Mouse (Mus musculus) megakaryocyte progenitor cell, adult 5-6 weeks (primary cell): ENCODE results near the gene Pex11g. TPM values are rescaled to one million over a fixed set of nuclear protein-coding genes. Genes with fewer than 3 reads are reported as not detected.

Source experiments
- ATAC-seq: replicated peaks from 2 replicates; pipeline ENCODE4 v1.8.0; 2016; ENCODE audit warnings: mild to moderate bottlenecking, moderate TSS enrichment, inconsistent platforms; ENCODE audit not compliant: poor library complexity
- total RNA-seq, 2 experiments: library from RNA; stranded (forward) in 1 of 2; stranded (reverse) in 1 of 2; fragments of 157-497, 149-512 nt in 1 of 2; fragments of 200-1000 nt in 1 of 2; gene quantifications; 2 replicates each; pipeline versions ENCODE4 v1.2.3 to v1.2.4; 2015 to 2017

The Pex11g gene
- total RNA-seq (2015) (0.83 and 2.5 TPM in 2 replicates), total RNA-seq (2017) (0.79 and 3.8 TPM in 2 replicates)

DNA sequence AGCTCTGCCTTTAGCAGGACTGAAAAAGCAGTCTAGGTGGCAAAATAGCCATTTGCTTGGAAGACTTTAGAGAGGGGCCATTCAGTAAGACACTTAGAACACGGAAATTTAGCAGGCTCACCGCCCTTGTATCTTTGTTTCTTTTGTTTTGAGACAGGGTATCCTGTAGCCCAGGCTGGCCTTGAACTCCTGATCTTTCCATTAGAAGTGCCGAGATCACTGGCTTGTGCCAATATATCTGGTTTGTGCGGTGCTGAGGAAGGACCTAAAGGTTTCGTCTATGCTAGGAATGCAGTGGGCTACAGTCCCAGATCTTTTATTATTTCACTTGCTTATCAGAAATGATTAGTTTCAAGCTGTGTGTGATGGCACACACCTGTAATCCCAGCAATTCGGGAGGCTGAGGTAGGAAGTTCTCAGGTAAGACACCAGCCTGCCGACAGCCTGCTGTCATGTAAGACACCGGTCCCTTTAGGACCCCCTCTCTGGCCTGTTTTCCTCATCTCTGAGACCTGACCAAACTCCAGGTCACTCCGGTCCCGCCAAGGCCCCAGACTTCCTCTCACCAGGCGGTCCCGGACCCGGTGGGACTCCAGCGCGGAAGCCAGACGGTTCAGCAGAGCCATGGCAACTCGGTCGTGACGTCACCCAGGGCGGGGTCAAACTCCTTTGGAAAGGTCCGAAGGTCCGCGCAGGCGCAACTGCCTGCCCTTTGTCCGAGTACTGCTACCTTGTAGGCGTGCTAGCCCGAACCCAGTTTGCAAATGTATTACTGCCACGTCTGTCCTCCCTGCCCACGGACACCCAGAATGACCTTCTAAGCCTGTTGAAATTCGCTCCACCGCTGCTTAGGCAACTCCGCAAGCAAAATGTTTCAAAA is at the start of gene Pex11g:
Gene Pex11g (minus strand): TSS at position 675 of the 880 bp plus-strand sequence.
- peak; percentile 88 for ATAC-seq

DNA sequence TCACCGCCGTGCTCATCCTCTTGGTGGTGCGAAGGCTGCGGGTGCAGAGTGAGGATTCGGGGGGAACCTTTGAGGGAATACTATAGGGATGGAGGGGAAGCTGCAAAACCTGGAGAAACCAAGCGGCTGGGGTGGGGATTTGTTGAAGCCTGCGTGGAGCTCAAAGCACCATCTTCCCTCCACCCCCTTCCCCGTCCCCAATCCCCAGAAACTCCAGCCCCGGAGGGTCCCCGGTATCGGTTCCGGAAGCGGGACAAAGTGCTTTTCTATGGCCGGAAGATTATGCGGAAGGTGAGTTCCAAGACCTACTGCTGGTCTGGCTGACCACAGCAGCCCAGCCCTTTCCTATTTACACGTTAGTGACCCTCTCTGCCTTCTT is 49.6 kb upstream of the Pex11g start:
- peak; percentile 4; the same call in 1 of the 2 replicates for ATAC-seq

DNA sequence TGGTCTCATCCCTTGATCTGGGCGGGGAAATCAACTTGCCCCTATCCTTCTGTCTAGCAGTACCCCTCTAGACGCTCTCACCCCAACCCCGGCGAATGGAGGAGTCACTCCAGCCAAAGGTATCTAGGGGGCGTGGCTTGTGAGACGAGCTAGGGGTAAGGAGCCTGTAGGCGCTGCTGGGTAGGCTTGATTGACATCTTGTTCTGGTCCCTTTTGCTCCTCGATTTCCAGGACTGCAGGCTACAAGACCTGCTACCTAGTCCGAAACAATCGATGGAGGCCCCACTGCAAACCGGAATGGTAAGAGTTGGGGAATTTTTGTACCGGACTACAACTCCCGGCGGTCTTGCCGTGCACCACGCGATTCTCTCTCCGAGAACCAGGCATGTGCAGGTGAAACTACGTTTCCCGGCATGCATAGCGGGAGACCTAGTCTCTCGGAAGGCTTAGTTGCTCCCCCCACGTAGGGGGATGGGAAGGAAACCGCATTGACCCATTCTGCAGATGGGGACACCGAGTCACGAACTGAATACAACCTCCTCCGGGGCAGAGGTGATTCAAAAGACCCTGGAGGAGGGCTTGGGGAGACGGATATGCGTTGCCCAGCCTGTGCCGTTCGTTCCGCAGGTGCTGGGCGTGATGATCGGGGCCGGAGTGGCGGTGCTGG is 49.1 kb upstream of the Pex11g start:
- ATAC-seq, result peak; percentile 81

DNA sequence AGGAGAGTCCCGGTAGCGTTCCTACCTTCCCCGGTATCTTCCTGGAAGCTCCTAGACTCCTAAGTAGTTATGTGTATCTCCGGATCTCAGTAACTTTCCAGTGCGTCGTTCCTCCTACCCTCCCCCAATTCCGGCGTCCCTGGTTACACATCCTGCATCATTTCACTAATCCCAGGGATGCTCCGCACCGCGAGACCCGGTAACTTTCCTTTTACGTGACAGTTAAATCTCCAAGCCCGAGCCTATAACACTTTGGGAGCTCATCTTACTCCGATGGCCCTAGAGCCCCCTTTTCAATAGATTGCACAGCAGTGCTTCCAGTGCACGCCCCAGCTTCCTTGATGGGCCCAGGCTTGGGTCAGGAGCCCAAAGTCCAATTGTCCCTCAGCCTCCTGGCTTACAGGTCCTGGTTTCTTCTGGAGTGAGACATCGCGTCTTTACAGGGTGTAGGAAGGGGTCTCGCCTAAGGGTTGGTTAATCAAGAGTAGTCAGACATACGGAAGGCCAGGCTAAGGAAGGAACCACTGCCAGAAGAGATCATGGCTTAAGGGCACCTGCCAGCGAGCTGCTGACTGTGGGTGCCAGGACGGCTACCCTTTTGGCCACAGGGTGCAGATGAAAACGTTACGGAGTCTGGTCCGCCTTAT is 48.4 kb upstream of the Pex11g start:
- peak; percentile 40 for ATAC-seq

DNA sequence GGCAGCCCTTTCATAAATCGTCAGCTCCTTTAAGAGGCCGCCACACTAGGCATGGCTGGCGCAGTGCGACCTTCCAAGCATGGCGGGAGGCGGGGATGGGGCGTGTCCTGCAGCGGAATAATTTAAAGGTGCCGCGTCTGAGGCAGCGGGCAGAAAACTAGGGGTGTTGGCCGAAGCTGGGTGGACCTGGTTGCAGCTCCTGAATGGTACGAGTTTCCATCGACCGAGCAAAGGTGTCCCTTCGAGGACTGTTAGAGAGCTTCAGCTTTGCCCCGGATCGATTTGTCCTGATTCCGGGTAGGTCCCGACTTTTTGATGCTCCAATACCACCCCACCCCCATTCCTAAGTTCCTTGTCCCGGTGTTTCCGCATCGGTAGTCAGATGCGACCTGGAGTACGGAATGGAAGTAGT is 47.8 kb upstream of the Pex11g start, which contains the start of gene Pnpla6:
Gene Pnpla6 (plus strand): TSS at position 125 of the 412 bp plus-strand sequence.
- peak; percentile 65 for ATAC-seq

DNA sequence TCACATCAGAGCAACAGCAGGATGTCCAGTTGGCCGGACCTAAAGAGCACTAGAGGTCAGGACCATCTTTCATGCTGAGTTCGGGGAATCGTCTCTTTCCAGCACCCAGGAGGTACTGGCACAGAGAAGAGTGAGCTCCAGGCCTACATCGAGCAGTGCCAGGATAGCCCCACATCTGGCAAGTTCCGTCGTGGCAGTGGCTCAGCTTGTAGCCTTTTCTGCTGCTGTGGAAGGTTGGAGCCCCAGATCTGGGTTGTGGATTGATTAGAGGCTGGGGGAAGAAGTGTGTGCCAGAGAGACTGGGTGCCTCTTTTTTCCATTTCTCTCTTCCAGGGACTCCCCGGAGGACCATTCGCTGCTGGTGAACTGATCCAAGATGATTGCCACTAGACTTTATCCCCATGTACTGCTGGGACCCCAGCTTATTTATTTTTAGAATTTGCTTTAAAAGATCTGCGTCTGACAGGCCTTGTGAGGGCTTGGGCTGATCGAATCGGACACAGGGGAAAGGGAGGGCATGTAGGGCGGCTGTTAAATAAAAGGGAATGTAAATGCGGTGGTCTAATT is 47.3 kb upstream of the Pex11g start:
- no peak for ATAC-seq

DNA sequence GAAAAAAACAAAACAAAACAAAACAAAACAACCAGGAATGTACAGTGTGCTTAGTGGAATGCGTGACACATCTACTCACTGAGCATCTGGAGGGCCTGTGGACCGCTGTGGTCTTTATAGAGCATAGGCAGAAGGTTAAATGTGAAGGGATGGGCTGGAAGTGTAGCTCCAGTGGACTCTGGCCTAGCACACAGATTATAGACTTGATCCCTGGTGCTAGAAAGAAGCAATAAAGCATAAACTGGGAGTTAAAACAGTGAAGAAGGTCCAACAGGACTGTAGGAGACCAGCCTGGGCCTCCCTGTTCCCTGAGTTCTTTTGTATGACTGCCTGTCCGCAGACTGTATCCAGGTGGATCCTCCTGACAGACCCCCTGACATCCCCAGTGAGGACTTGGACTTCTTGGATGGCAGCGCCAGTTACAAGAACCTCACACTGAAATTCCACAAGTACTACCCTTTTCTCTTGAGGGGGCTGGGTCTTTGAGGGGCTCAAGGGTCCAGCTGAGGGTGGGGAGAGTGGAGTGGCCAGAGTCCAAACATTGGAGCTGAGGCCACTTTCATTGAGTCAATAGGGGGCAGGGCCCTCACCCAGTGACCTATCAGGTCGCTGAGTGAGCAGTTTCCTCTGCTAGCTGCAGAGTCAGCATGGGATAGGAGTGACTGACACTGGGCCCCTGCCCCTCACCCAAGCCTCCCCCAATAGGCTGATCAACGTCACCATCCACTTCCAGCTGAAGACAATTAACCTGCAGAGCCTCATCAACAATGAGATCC is 40.7 kb upstream of the Pex11g start:
- no peak for ATAC-seq

DNA sequence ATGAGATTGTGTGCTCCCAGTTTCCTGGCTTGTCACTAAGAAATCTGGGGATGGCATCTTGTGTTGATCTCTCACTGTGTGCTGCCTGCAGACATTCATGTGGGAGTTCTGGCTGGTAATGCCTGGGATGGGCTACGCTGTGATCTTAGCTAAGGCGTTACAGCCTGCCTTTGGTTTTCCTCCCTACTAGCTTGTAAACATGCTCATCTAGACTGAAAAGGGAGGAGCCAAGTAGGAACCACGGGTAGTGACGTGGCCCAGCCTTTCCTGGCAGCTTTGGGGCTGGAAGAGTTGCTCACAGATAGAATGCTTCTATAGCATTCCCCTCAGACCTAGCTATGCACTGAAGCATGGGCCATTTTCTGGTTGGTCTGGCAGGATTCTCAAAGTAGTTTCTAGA is 34.7 kb upstream of the Pex11g start:
- no peak for ATAC-seq

DNA sequence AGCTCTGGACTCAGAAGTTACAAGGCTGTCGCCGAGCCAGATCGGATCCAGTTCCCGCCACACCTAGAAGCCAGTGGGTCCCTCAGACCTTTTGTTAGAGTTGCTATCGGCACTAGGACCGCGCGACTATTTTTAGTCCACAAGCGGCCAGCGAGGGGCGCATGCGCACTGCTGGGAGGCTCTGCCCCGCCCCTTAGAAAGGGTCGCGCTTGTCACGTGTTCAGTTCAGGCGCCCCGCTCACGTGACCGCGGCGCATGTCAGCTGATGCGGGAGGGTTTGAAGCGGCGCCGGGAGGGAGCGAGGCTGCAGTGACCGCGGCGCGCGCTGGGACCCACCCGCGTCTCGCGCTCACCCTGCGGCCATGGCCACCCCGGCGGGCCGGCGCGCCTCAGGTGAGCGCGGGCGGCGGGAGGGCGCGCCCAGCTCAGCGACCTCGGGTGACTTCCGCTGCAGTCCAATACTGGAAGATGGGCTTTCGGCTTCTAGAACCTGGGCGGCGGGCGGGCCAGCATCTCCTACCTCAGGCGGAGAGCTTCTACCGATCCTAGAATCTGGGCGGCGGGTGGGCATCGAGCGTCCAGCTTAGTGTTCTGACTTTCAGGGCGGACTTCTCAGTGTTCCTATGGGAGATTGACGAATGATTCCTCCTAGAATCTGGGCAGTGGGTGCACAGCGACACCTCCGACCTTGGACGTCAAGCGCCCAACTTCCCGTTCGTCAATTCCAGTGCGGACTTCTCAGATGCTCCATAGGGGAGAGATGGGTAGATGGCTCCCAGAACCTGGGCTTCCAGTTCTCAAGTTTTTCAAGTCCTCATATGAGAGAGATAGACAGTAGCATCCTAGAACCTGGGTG is 33.0 kb upstream of the Pex11g start, which contains the start of gene Mcoln1:
Gene Mcoln1 (plus strand): TSS at position 223 of the 856 bp plus-strand sequence.
- ATAC-seq, result peak; percentile 83

DNA sequence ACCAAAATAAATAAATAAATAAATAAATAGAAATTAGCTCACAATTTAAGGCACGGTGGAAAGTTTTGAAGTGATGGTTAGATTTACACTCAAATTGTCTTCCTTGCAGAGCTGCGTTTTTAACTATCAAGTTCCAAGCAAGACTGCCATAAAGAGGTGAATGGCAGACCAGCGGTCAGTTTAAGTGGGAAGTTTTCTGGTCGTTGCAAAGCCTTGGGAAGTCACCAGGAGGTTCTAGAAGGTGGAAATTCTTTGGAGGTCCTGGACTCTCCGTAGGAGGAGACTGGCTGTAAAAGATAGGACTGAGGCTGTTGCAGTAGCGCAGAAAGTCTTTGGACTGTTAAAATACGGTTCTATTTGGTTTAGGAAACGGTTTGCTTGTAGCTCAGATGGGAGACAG is 32.3 kb upstream of the Pex11g start:
- peak; percentile 36 for ATAC-seq

DNA sequence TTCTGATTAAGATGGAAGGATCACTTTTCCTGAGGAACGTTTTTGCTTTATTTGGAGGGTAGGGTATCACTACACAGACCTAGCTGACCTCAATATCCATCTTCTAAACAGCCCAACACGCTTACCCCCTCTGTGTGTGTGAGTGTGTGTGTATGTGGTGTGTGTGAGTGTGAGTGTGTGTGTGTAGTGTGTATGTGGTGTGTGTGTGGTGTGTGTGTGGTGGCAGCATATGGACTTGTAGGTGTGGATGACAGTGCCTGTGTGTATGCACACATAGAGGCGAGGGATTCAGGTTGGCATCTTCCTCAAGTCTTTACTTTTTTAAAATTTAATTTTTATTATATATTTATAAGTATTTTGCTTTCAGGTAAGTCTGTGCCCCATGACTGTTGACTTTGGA is 31.1 kb upstream of the Pex11g start:
- ATAC-seq, result no peak

DNA sequence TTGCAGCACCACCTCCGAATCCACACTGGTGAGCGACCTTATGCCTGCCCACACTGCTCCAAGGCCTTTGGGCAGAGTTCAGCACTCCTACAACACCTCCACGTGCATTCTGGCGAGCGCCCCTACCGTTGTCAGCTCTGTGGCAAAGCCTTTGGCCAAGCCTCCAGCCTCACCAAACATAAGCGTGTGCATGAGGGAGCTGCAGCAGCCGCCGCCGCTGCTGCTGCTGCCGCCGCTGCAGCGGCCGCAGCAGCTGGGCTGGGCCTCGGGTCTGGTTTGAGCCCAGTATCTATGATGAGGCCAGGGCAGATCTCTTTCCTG is 28.9 kb upstream of the Pex11g start:
- no peak for ATAC-seq

DNA sequence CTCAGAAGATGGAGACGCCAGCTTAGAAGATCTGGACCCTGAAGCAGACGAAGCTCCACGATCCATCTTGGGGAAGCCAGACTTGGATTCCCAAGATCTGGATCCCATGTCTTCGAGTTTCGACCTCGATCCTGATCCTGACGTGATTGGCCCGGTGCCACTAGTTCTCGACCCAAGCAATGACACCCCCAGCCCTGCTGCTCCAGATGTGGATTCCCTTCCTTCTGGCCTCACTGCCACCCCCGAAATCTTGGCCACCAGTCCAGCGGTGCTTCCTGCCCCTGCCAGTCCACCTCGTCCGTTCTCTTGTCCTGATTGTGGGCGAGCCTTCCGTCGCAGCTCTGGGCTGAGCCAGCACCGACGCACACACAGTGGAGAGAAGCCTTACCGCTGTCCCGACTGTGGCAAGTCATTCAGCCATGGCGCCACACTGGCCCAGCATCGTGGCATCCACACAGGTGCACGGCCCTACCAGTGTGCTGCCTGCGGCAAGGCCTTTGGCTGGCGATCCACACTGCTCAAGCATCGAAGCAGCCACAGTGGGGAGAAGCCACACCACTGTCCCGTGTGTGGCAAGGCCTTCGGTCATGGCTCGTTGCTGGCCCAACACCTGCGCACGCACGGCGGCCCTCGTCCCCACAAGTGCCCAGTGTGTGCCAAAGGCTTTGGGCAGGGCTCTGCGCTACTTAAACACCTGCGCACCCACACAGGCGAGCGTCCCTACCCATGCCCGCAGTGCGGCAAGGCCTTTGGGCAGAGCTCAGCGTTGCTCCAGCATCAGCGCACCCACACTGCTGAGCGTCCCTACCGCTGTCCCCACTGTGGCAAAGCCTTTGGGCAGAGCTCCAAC is 28.3 kb upstream of the Pex11g start:
- ATAC-seq, result no peak

DNA sequence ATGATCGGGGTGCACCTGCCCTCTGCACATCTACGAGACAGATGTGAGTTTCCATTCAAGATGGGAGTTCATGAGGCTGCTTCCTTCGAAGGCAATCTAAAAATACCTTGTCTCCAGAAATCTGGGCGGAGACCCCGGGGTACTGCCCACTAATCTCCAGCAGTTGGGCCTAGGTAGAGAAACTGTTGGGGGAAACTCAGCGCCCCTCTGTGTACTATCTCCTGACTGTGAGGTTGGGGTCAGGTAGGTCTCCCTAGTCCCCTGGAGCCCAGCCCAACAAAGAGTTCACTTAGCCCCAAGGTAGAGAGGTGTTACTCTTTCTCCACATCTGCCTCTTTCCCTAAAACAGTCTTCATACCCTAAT is 26.3 kb upstream of the Pex11g start:
- no peak for ATAC-seq

DNA sequence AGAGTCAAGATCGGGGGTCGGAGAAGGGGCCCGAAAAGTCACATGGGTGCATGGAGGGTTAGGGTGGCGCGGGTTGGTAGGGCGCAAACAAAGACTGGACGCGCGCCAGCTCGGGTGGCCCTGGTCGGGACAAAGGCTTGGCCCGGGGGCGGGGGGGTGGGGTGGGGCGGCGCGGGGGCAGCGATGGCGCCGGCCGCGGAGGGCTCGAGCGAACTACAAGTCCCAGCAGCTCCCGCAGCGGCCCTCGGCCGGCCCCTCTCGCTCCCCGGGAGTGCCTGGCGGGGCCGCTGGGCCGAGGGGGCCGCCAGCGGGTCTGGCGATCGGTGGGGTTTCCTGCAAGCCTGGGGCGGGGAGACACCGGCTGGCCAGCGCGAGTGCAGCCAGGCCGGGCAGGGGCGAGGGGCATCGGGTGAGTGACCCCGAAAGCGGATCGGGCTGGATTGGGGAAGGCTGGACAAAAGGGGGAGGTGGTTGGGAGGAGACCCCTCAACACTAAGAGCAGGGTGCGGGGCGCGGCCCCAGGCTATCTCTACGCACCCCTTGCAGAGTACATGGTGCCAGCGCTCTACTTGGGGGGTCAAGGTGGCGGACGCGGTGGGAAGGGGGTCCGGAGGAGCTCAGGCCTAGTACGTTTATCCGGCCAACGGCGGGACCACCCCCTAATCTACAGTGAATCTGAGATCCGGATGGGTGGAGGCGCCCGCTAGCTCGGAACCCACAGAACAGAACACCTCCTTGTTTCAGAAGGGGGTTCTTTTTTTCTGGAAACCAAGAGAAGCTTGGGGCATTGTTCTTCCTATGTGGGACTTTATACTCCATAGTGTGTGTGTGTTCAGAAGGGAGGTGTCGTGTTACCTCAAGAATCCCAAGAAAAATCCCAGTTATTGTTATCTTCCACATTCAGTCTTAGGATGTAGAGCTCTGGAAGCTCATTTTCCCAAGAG is 25.7 kb upstream of the Pex11g start, which contains the start of gene Zfp358:
Gene Zfp358 (plus strand): TSS at position 238 of the 944 bp plus-strand sequence.
- peak; percentile 85 for ATAC-seq

DNA sequence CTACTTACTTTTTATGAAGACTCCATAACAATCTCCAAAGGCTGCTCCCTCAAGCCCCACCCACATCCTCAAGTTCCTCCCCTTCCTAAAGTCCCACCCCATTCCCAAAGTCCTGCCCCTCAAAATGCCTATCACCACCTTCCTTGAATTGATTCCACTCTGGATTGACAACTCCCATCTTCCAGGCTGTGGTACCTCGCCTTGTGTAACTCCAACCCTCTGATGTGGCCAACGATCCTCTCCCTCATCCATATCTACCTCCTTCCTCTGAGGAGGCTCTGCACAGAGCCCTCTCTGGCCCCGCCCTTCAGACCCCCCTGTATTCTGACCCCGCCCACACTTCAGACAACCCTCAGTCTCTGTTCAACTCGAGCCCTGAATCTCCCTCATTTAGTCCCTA is 17.7 kb upstream of the Pex11g start:
- ATAC-seq, result no peak

DNA sequence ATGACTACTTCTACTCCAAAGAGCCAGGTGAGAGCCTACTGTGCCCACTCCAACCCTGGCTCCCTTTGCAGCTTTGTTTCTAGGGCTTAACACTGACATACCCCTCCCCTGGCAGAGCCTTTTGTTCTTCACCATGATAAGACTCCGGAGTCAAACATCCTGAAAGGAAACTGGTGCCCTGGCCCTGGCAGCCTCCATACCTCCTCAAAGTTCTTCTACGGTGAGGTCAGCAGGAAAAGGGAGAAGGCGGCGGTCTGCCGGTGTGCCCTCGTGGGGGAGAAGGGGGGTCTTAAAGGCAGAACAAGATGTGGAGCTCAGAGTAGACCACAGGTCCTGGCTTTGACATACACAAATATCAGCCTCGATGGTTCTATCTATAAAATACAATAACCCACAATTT is 16.1 kb upstream of the Pex11g start:
- ATAC-seq, result no peak
